Mouse (Mus musculus): Measurements from ENCODE around the gene Gm4070.
"Not testable (repeated sequence)": the region's sequence is repeated elsewhere in the genome, so short reads cannot be mapped to it uniquely, and the experiment has no call there.

GRCm38 (mm10) chr7:105952408-105952807 lies 1.4 kb downstream of the Gm4070 start:
- not testable (repeated sequence) for TF ChIP-seq CTCF (IDR thresholded peaks at IDR 0.05; ENCODE audit: low read depth, low read length); POLR2AphosphoS5 (IDR thresholded peaks at IDR 0.05; ENCODE audit: insufficient replicate concordance, low read depth, low read length); GATA1 (IDR thresholded peaks at IDR 0.05; ENCODE audit: borderline replicate concordance, low read length)
